Mouse (Mus musculus): Measurements from ENCODE around the gene Slc9a9. TPM values are rescaled to one million over a fixed set of nuclear protein-coding genes. Genes with fewer than 3 reads are reported as not detected.

Slc9a9 gene
- total and polyA plus RNA-seq, 2 experiments from 2014 or later: 6.0 to 6.7 TPM

DNA sequence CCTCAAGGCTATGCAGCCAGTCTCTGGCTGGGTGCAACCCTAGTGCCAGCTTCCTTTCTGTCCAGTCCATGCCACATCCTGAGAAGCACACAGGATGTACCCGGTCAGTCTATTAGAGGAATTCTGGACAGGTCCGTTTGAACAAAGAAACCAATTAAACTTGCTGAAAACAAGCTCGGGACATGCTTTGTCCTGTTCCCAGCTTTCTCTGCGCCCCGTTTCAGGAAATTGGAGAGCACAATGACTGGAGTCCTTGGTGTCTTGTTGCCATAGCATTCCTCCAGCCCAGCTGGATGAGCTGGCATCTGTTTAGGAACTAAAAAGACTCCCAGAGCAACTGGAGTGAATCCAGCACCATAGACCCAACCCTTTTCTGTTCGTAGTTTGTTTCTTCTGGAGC lies 419.3 kb downstream of the Slc9a9 start:
- Histone ChIP-seq H3K4me1 (ENCODE audit: insufficient read depth, low read length) (peaks cover 4% of the 10 kb centered on the region; the same call in 1 of the 2 replicates), H3K9ac (replicated peaks; ENCODE audit: low read length, poor library complexity, severe bottlenecking) (no peak overlapping the region), H3K9me3 (ENCODE audit: low read length) (no peaks in the 10 kb centered on the region), H3K4me2 (ENCODE audit: low read depth, low read length, poor library complexity, severe bottlenecking) (no peak overlapping the region), H3K36me3 (ENCODE audit: insufficient read depth, low read length) (no peaks in the 10 kb centered on the region), H3K4me3 (ENCODE audit: low read depth, low read length) (no peak overlapping the region), H3K27ac (ENCODE audit: low read depth, low read length) (no peak overlapping the region), H3K27me3 (ENCODE audit: insufficient read depth, low read length) (no peaks in the 10 kb centered on the region)
- DNase-seq (ENCODE audit: low spot score) (peak; percentile 87), ATAC-seq (ENCODE audit: low FRiP score) (peak; percentile 74)
- no peak for TF ChIP-seq CTCF (IDR thresholded peaks at IDR 0.05)
- 31% methylated on average over 6 of the region's 6 CpGs for WGBS

GRCm38 (mm10) chr9:95096486-95096885 lies 426.8 kb downstream of the Slc9a9 start:
- no peak for TF ChIP-seq CTCF (IDR thresholded peaks at IDR 0.05)
- DNase-seq (ENCODE audit: low spot score): no peak
- no peak overlapping the region for H3K4me3 ChIP-seq (ENCODE audit: low read depth, low read length)
- H3K27ac ChIP-seq (ENCODE audit: low read depth, low read length): no peak overlapping the region
- no peaks in the 10 kb centered on the region for H3K27me3 ChIP-seq (ENCODE audit: insufficient read depth, low read length)
- no peak for ATAC-seq (ENCODE audit: low FRiP score)
- H3K4me2 ChIP-seq (ENCODE audit: low read depth, low read length, poor library complexity, severe bottlenecking): no peak overlapping the region
- WGBS: 85% methylated on average over 3 of the region's 3 CpGs
- no peaks in the 10 kb centered on the region for H3K36me3 ChIP-seq (ENCODE audit: insufficient read depth, low read length)
- no peaks in the 10 kb centered on the region for H3K4me1 ChIP-seq (ENCODE audit: insufficient read depth, low read length)
- no peak overlapping the region for H3K9ac ChIP-seq (replicated peaks; ENCODE audit: low read length, poor library complexity, severe bottlenecking)
- H3K9me3 ChIP-seq (ENCODE audit: low read length): no peaks in the 10 kb centered on the region

GRCm38 (mm10) chr9:95105768-95106167 lies 436.1 kb downstream of the Slc9a9 start:
- no peaks in the 10 kb centered on the region for H3K27me3 ChIP-seq (ENCODE audit: insufficient read depth, low read length)
- H3K9ac ChIP-seq (replicated peaks; ENCODE audit: low read length, poor library complexity, severe bottlenecking): no peak overlapping the region
- no peak overlapping the region for H3K4me3 ChIP-seq (ENCODE audit: low read depth, low read length)
- no peaks in the 10 kb centered on the region for H3K36me3 ChIP-seq (ENCODE audit: insufficient read depth, low read length)
- no peaks in the 10 kb centered on the region for H3K9me3 ChIP-seq (ENCODE audit: low read length)
- no peak for TF ChIP-seq CTCF (IDR thresholded peaks at IDR 0.05)
- 95% methylated on average over 6 of the region's 6 CpGs for WGBS
- H3K4me2 ChIP-seq (ENCODE audit: low read depth, low read length, poor library complexity, severe bottlenecking): no peak overlapping the region
- H3K27ac ChIP-seq (ENCODE audit: low read depth, low read length): no peak overlapping the region
- no peak for ATAC-seq (ENCODE audit: low FRiP score)
- DNase-seq (ENCODE audit: low spot score): no peak
- no peaks in the 10 kb centered on the region for H3K4me1 ChIP-seq (ENCODE audit: insufficient read depth, low read length)

DNA sequence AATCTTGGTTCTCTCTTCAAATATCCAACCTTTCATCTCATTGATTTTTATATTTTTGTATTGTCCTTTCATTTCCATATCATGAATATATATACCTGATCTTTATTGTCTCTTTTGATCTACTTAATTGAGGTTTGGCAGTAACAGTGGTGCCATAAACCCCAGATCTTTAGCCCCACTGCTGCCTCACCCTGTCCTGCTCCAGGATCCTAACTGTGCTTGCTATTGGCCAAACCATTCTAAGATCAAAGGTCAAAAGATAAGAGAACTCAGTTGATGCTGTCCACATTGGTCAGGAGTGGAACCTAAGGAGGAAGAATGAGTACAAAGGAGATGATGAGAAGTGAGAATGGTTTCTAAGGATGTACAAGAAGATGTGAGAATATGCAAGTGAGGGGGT lies 440.1 kb downstream of the Slc9a9 start:
- no peaks in the 10 kb centered on the region for H3K9me3 ChIP-seq (ENCODE audit: low read length)
- no peaks in the 10 kb centered on the region for H3K4me1 ChIP-seq (ENCODE audit: insufficient read depth, low read length)
- H3K36me3 ChIP-seq (ENCODE audit: insufficient read depth, low read length): no peaks in the 10 kb centered on the region
- no peak overlapping the region for H3K4me3 ChIP-seq (ENCODE audit: low read depth, low read length)
- no peak for TF ChIP-seq CTCF (IDR thresholded peaks at IDR 0.05)
- no peak overlapping the region for H3K27ac ChIP-seq (ENCODE audit: low read depth, low read length)
- no peaks in the 10 kb centered on the region for H3K27me3 ChIP-seq (ENCODE audit: insufficient read depth, low read length)
- no peak overlapping the region for H3K9ac ChIP-seq (replicated peaks; ENCODE audit: low read length, poor library complexity, severe bottlenecking)
- H3K4me2 ChIP-seq (ENCODE audit: low read depth, low read length, poor library complexity, severe bottlenecking): no peak overlapping the region
- DNase-seq (ENCODE audit: low spot score) (no peak), ATAC-seq (ENCODE audit: low FRiP score) (no peak)

- H3K27me3 ChIP-seq (ENCODE audit: insufficient read depth, low read length): no peaks in the 10 kb centered on the region
- H3K4me3 ChIP-seq (ENCODE audit: low read depth, low read length): no peak overlapping the region
- ATAC-seq (ENCODE audit: low FRiP score): no peak
- no peak overlapping the region for H3K27ac ChIP-seq (ENCODE audit: low read depth, low read length)
- H3K9me3 ChIP-seq (ENCODE audit: low read length): no peaks in the 10 kb centered on the region
- no peaks in the 10 kb centered on the region for H3K4me1 ChIP-seq (ENCODE audit: insufficient read depth, low read length)
- H3K9ac ChIP-seq (replicated peaks; ENCODE audit: low read length, poor library complexity, severe bottlenecking): no peak overlapping the region
- no peak overlapping the region for H3K4me2 ChIP-seq (ENCODE audit: low read depth, low read length, poor library complexity, severe bottlenecking)
- 36% methylated on average over 5 of the region's 5 CpGs for WGBS
- peak; percentile 55 for DNase-seq (ENCODE audit: low spot score)
- no peak for TF ChIP-seq CTCF (IDR thresholded peaks at IDR 0.05)
- H3K36me3 ChIP-seq (ENCODE audit: insufficient read depth, low read length): no peaks in the 10 kb centered on the region
Observed at GRCm38 (mm10) chr9:95110768-95111167, 441.1 kb downstream of the Slc9a9 start.

DNA sequence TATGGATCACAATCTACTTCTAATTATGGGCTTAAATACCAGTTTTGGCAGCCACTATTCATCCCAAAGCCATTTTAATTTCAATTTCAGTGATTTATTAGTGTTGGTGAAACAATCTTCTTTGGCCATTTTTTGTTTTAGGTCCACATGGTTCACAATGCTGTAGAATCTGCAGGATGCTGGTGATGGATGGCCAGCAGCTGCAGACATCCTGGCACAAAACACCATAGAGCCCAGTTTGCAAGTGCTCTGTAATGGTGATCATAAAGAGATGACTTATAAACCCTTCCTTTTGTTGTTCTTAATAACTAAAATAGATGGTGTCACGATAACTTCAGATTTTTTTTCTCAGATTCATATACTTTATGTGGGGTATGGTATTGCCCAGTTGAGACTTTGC lies 442.0 kb downstream of the Slc9a9 start:
- TF ChIP-seq CTCF (IDR thresholded peaks at IDR 0.05): no peak
- DNase-seq (ENCODE audit: low spot score) (no peak), ATAC-seq (ENCODE audit: low FRiP score) (no peak)
- Histone ChIP-seq H3K9me3 (ENCODE audit: low read length) (no peaks in the 10 kb centered on the region), H3K27ac (ENCODE audit: low read depth, low read length) (no peak overlapping the region), H3K36me3 (ENCODE audit: insufficient read depth, low read length) (no peaks in the 10 kb centered on the region), H3K9ac (replicated peaks; ENCODE audit: low read length, poor library complexity, severe bottlenecking) (no peak overlapping the region), H3K4me3 (ENCODE audit: low read depth, low read length) (no peak overlapping the region), H3K4me2 (ENCODE audit: low read depth, low read length, poor library complexity, severe bottlenecking) (no peak overlapping the region), H3K27me3 (ENCODE audit: insufficient read depth, low read length) (no peaks in the 10 kb centered on the region), H3K4me1 (ENCODE audit: insufficient read depth, low read length) (no peaks in the 10 kb centered on the region)
- WGBS: 88% methylated on average over 1 of the region's 1 CpGs
